Mouse (Mus musculus): ENCODE measurements around the gene Zfyve27.

Gene Zfyve27

GRCm38 (mm10) chr19:42163764-42164163 is at the start of gene Zfyve27:
Gene Zfyve27, plus strand, starts transcription at chr19:42163951.
- no peak for DNase-seq

DNA sequence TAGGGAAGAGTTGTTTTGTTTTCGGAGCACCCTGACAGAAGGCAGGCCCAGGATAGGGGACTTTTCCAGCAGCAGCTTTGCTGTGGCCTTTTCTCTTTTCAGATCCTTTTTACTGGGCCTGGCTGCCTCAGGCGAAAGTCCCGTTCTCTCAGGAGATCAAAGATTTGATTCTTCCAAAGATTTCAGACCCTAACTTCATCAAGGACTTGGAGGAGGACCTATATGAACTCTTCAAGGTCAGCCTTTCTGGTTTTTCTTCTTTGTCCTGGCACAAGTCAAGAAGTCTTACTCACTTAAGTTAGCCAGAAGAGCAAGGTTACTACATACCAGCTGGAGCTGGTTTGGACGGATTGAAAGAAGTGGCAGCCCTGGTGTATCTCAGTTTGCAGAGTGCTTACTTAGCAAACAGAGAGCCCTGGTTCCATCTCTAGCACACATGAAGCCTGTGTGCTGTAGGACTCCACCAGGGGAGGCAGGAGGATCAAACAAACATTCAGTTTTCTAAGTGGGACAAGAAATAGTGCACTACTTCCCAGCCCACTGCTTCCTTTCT is 47.9 kb upstream of the Zfyve27 start:
- no peak for DNase-seq

- no peak for DNase-seq
These were observed 45.6 kb upstream of the Zfyve27 start for GRCm38 (mm10) chr19:42118142-42118541.

GRCm38 (mm10) chr19:42118596-42118995 is 45.2 kb upstream of the Zfyve27 start:
- DNase-seq = no peak

GRCm38 (mm10) chr19:42120451-42120850 is 43.3 kb upstream of the Zfyve27 start:
- no peak for DNase-seq

DNA sequence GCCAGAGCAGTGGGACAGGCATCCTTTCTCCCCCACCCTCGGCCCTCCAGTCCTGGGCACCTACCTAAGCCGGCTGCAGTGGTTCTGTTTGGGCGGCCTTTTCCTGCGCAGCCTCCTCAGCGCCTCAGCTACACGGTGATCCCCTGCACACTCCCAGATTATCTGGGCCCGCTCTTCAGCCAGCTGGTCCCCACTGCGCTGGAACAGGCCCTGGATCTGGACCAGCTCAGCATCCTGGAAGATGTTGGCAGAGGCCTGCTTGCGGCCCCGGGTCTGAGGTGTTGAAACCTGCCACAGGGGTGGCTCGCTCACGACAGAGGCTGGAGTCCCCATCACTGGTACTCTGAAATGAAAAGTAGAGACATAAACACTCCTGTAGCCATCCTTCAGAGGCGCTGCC is 39.1 kb upstream of the Zfyve27 start:
- peak; percentile 40 for DNase-seq

DNA sequence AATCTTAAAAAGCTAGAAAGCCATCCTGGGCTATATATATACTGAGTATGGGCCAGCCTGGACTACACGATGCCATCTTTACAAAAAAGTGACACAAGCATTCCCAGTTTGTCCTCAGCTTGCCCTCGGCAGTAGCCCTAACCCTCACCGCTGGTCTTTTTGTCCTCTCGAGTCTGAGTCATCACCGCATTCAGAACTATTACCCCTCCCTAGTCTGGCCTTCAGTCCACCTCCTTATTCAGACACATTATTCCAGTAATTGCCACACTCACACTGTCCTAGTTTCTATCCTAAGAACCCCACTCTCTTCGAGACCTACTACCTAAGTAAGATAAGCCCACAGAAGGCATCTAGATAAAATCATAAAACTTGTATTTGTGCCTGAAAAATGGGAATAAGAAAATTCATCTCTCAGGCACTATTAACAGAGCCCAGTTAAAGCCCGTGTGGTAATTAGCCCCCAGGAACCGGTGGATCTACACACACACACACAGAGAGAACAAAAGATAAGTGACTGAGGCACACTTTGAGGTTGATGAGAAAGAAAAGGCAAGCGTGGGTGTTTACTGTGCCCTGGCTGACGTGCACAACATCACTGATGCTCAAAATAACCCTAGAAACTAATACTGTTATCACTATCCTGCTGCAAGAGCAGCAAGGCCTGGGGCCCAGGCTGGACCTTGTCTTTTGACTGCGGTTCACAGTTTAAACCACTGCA is 38.1 kb upstream of the Zfyve27 start:
- no peak for DNase-seq

GRCm38 (mm10) chr19:42126219-42126605 is 37.5 kb upstream of the Zfyve27 start:
- no peak for DNase-seq

DNA sequence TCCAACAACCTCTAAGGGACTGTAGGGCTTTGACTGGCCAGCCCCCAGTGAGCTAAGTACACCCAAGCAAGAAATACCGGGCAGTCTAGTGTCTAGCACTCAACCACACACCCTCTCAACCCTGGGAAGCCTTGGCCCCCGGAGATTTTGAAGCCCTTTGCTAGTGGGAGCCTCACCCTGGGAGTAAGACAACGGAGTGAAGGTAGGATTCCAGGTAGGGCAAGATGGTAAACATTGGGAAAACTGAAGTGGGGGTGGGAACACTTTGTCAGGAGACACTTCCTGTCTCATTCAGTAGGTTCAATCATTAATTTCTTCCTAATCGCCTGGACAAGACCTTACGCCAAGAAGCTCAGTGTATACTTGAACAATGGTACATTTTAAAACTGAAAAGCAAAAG is 36.7 kb upstream of the Zfyve27 start:
- DNase-seq = peak; percentile 40

DNA sequence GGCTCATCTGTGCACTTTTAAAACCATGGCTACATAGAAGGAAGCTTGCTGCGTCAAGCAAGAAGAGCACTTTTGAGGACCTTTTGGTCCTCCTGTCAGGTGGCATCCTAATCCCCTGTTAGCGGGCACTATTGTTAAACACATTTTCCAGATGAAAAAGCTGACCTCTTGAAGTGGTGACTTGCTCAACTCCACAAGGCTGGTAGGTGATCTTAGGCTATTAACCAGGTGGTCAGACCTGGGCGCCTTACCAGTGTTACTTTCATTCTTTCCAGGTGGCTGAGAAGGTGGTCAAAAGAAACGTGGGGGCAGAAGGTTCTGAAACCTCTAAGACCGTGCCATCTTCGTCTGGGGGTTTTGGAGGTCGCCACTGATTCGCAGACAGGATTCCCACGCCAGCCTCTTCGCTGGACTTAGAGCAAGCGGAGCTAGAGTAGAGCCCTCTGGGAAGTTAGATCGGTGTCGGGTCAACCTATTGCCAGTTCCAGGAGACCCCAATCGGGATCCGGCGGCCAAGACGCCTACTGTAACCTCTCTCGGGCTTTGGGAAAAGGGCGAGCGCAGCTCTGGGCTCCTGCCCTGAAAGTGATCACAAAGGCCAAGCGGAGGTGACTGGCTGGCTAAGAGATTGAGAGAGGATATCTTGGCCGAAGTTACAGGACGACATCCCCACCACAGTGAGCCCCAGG is 35.6 kb upstream of the Zfyve27 start:
- no peak for DNase-seq

GRCm38 (mm10) chr19:42128787-42129508 is 34.8 kb upstream of the Zfyve27 start, which contains the start of gene Avpi1:
Gene Avpi1, minus strand, starts transcription at chr19:42129059.
- DNase-seq = peak; percentile 100

DNA sequence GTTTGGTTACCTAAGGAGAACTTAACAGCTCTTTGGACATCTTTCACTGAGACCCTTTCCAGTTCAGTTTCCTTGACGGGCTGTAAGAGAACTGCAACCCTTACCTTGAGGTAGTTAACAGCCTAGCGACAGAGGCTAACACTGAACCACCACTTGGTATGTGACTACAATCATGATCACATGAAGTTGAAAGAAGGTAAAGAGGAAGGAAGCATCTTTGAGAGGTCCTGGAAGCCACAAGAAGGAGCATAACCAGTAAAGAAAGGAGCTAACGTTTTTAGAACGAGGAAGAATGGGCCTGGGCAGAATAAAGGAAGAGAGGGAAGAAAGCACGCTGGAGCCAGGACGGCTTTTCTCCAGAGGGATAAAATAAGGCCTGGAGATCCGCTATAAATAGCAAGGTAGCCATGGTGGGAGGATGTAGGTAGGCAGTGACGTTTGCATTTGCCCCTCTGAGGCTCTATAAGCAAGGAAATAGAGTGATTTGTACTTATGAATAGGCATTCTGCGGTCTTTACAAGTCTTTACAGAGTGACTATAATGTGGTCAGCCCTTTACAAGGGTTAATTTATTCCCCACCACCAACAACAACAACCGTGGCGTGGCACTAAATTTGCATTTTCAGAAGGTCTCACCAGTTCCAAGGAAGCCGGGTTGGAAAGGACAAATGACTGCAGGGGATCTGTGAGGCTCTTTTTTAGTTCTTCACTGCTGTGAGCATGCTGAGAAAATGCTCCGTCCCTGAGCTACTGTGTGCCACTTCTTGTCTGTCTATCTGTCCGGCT is 34.0 kb upstream of the Zfyve27 start:
- DNase-seq = peak; percentile 42

DNA sequence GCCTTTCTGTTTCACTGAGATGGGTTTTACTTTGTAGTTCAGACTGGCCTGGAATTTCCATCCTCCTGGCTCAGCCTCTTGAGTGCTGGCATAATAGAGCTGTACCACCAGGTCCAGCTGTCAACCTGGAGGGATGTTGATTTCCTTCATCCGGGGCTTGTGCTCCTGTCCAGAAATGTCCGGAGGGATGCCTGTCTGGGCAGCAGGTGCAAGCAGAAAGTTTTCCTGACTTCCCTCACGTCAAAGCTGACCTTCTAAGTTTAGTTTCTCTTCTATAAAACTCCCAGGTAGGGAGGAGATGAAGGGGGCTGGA is 33.5 kb upstream of the Zfyve27 start:
- no peak for DNase-seq

DNA sequence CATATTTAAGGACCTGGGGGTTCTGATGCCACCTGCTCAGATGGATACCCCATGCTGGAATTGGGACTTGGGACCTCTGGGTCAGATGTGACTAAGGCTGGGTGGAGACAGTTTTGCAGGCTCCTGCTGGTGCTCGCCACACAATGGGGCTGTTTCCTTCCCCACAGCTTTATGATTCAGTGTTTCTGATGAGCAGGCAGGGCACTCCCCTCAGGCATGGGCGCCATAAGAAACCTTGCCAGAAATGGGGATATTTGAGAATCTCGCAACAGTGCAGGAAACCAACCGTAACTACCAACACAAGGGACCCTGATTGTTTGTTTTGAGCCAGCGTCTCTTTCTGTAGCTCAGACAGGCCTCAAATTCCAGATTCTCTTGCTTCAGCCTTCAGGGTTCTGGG is 32.6 kb upstream of the Zfyve27 start:
- DNase-seq = peak; percentile 40

GRCm38 (mm10) chr19:42135070-42135469 is 28.7 kb upstream of the Zfyve27 start:
- DNase-seq = no peak

DNA sequence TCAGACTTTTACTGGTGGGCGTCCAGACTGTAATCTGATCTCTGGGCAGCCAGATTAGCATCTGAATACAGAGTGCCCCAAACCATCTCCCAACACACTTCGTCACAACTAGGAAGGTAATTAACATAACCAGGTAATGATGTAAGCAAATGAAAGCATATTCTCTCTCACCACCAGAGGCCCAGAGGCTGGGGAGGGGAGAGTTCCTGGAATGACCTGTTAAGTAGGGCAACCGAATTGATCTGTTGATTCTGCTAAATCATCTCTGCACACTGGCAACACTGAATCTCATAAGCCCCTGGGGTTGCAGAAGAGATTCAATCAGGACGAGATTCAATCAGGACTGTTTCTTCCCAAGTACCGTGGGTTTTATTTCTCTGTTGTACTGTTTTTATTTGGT is 27.6 kb upstream of the Zfyve27 start:
- DNase-seq = no peak

DNA sequence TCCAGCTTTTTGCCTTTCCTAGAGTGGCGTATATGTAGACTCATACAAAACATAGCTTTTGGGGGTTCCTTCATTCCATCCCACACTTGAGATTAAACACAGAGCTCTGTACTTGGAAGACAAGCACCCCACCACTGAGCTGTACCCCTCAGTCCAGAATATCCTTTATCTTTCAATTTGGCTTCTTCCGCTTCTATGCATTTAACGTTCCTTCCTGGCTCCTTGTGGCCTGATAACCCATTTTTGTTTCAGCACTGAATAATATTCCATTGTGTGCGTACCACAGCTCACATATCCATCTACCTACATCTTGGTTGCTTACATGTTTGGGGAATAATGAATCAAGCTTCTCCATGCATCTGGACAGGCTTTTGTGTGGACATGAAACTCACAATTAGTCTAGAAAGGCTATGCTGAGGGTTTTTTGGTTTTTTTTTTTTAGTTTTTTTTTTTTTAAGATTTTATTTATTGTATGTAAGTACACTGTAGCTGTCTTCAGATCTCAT is 26.5 kb upstream of the Zfyve27 start:
- DNase-seq = no peak

- no peak for DNase-seq
These were observed 25.1 kb upstream of the Zfyve27 start for GRCm38 (mm10) chr19:42138517-42139285.

DNA sequence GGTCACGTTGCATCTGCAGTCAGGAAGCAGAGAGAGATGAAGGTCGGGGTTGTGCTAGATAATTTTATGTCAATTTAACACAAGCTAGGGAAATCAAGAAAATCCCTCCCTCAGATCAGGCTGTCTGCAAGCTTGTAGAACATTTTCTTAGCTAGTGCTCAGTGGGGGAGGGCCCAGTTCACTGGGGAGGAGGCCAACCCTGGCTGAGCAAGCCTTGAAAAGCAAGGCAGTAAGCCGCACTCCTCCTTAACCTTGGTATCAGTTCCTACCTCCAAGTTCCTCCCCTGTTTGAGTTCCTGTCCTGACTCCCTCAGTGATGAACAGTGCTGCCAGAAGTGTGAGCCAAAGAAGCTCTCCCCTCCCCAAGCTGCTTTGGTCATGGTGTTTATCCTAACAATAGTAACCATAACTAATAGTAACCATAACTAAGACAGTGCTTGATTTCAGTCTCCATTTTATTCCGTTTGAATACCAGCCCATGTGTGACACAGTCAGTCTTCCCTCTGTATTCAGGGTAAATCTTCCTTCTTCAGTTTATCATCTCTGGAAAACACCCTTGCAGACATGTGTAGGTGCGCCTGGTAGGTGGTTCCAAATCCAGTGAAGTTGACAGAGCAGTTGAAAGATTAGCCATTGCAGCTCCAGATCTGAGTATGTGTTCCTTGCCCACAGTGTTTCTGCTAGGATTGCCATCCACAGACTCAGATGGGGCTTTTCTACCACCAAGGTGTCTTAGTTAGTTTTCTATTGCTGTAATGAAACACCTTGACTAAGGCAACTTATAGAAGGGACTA is 23.8 kb upstream of the Zfyve27 start:
- no peak for DNase-seq

DNA sequence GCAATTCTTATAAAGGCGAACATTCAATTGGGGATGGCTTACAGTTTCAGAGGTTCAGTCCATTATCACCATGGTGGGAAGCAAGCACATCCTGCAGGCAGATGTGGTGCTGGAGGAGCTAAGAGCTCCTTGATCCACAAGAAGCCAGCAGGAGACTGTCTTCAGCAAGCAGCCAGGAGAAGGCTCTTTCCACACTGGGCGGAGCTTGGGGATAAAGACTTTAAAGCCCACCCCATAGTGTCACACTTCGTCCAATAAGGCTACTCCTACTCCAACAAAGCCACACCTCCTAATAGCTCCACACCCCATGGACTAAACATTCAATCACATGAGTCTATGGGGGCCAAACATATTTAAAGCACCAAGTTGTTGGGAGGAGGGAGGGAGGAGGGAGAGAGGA is 21.8 kb upstream of the Zfyve27 start:
- no peak for DNase-seq

GRCm38 (mm10) chr19:42142757-42143156 is 21.0 kb upstream of the Zfyve27 start:
- DNase-seq = no peak
